Mouse (Mus musculus): ENCODE measurements around the gene Vil1. TPM values are rescaled to one million over a fixed set of nuclear protein-coding genes. Genes with fewer than 3 reads are reported as not detected.

Vil1 gene
- not detected in 2 replicates for total RNA-seq (2015; ENCODE audit: low replicate concordance)
- not detected in 2 replicates for total RNA-seq (2017; ENCODE audit: low replicate concordance)

- no peak for ATAC-seq (replicated peaks; ENCODE audit: low FRiP score, poor library complexity, severe bottlenecking)
These were observed at the start of gene Vil1 for GRCm38 (mm10) chr1:74408589-74409504. TSS of gene Vil1 (plus strand) at chr1:74409376.

GRCm38 (mm10) chr1:74359952-74360517, 49.1 kb upstream of the Vil1 start:
- ATAC-seq (replicated peaks; ENCODE audit: low FRiP score, poor library complexity, severe bottlenecking) = no peak

GRCm38 (mm10) chr1:74361812-74362211, 47.4 kb upstream of the Vil1 start, which contains the start of gene Catip:
TSS of gene Catip (plus strand) at chr1:74362108.
- ATAC-seq (replicated peaks; ENCODE audit: low FRiP score, poor library complexity, severe bottlenecking) = peak; percentile 46; the same call in 1 of the 2 replicates

GRCm38 (mm10) chr1:74362325-74363229, 46.6 kb upstream of the Vil1 start:
- ATAC-seq (replicated peaks; ENCODE audit: low FRiP score, poor library complexity, severe bottlenecking) = no peak

DNA sequence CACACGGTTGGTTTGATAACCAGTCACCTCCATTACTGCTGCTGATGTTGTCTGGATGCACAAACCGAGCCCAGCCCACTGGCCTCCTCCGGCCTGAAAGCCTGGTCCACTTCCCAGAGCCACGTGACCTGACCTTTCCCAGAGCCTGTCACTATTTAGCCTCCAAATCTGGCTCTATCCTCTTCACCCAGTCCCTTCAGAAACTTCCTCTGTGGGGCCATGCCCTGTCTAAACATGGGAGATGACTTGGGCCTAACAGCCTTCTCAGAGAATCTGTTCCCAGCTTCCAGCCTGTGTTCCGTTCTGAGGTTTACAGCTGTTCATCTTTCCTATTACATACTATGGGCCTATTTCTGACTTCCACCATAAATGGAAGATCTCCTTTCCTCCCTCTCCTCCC, 45.7 kb upstream of the Vil1 start:
- ATAC-seq (replicated peaks; ENCODE audit: low FRiP score, poor library complexity, severe bottlenecking) = no peak

DNA sequence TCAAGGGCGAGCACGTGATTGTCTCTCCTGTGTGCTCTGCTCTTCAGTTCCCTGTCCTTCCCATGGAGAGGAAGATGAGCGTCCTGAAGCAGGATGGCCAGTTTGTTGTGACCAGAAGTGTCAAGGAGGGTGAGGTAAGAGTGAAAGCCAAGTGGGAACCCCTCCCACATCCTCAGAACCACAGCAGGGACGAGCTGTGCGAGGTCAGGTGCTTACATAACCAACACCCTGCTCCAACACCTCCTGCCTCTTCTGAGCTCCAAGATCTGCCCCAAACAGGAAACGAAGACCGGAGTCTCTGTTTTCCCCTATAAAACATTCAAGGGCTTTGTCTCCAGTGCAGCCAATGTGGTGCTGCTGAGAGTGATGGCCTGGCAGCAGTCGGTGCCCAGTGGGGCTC, 44.9 kb upstream of the Vil1 start:
- no peak for ATAC-seq (replicated peaks; ENCODE audit: low FRiP score, poor library complexity, severe bottlenecking)

DNA sequence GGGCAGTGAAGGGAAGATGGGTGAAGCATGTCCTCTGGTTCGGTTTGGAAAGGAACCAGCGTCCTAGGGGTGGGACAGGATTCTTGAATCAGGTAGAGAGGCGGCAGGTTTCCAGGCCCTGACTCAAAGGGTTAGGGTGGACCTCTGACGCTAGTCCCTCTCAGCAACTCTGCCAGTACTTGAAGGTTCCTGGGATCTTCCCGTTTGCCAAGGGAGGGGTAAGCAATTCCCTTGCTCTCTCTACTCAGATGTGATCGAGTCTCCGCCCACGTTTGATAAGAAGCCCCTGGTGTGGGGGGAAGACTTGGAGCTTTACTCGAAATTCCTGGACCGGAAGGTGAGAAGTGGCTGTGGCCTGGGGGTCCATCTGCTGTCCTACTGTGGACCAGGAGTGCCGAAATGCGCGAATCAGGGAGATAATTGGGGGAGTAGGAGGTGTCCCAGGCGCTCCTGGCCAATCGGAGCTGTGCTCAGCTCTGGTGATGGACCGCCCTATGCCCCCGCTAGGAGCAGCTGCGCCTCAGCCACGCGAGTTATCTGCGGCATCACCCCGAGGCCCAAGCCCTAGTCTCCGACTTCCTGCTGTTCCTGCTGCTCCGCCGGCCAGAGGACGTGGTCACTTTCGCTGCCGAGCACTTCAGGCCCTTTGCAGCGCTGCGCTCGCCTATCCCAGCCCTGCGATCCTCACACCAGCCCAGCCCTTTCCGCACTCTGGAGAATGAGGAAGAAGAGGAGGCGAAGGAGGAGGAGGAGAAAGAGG, 41.1 kb upstream of the Vil1 start:
- peak; percentile 43; the same call in 1 of the 2 replicates for ATAC-seq (replicated peaks; ENCODE audit: low FRiP score, poor library complexity, severe bottlenecking)

DNA sequence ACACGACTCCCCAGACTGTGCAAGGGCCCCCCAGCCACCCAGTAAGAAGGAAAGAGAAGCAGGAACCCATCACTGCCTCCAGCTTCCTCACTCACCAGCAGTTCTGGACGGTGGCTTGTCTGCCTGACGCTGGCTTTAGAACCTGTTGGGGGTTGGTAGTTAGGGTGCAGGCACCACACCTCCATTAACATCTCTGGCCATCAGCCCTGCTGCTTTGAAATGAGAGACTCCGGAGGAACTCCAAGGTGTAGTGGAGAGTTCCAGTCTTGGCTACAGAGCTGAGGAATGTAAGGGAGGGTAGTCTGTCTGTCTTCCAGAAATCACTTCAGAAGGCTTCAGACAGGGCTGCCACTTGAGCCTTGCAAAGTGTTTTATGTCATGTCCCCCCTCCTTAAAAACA, 39.1 kb upstream of the Vil1 start:
- no peak for ATAC-seq (replicated peaks; ENCODE audit: low FRiP score, poor library complexity, severe bottlenecking)

DNA sequence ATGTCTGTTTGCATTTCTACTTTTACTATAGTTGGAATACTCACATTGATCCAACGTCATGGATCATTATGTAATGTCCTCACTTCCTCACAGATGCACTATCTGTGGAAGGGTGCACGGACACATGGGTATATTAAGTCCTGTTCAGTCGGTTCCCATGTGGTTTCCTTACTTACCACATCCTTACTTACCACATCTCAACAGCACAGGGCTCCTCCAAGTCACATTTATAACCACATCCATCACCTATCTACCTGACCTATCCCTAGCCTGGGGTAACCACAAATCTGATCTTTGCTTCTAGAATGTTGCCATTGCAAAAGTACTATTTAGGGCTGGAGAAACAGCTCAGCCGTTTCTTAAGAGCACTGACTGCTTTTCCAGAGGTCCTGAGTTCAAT, 35.8 kb upstream of the Vil1 start:
- ATAC-seq (replicated peaks; ENCODE audit: low FRiP score, poor library complexity, severe bottlenecking) = no peak

DNA sequence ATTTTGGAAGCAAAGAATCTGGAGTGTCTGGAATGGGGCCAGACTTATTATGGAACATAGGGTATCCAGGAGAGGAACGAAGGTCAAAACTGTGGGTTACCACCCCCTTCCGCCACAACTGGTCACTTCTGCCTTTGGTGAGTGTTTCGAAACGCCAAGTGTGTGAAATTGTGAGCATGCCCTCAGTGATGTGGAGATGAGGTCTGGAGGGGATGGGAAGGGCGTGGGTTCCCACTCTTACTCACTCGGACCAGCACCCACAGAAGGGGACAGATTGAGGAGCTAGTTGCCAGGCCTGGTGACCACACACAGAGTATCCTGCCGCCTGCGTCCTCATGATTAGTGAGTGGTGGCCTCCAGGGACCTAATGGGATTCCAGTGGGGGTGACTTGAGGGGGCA, 34.2 kb upstream of the Vil1 start, which contains the start of gene Slc11a1:
Slc11a1 (plus strand) TSS at position 216 of the 400 bp plus-strand sequence.
- ATAC-seq (replicated peaks; ENCODE audit: low FRiP score, poor library complexity, severe bottlenecking) = no peak

DNA sequence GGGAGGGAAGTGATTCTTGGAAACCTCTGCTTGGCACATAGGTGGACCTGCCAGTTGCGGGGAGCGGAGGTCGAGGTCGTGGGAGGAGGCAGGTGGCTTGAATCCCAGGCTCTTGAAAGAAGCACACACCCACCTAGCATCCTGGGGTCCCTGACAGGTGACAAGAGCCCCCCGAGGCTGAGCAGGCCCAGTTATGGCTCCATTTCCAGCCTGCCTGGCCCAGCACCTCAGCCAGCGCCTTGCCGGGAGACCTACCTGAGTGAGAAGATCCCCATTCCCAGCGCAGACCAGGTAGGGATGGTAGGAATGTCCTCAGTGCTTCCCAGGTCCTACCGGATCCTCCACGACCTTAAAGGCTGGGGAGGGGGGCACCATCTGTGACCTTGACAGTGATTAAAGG, 33.6 kb upstream of the Vil1 start:
- ATAC-seq (replicated peaks; ENCODE audit: low FRiP score, poor library complexity, severe bottlenecking) = no peak

- no peak for ATAC-seq (replicated peaks; ENCODE audit: low FRiP score, poor library complexity, severe bottlenecking)
These were observed 32.8 kb upstream of the Vil1 start for GRCm38 (mm10) chr1:74376396-74376795.

GRCm38 (mm10) chr1:74379058-74379504, 30.1 kb upstream of the Vil1 start:
- ATAC-seq (replicated peaks; ENCODE audit: low FRiP score, poor library complexity, severe bottlenecking) = no peak

DNA sequence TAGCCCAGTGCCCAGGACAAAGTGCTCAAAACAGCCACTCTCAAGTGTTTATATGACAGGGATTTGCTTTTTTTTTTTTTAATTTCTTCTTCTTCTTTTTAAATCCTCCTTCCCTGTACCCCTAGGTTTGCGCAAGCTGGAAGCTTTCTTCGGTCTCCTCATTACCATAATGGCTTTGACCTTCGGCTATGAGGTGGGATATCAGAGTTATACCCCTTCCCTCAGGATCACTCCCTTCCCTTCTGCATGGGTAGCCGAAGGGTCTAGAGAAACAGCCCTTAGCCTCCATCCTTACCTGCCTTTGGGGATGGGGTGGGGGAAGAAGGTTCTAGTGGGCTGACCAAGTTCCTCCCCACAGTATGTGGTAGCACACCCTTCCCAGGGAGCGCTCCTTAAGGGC, 28.7 kb upstream of the Vil1 start:
- ATAC-seq (replicated peaks; ENCODE audit: low FRiP score, poor library complexity, severe bottlenecking) = no peak

DNA sequence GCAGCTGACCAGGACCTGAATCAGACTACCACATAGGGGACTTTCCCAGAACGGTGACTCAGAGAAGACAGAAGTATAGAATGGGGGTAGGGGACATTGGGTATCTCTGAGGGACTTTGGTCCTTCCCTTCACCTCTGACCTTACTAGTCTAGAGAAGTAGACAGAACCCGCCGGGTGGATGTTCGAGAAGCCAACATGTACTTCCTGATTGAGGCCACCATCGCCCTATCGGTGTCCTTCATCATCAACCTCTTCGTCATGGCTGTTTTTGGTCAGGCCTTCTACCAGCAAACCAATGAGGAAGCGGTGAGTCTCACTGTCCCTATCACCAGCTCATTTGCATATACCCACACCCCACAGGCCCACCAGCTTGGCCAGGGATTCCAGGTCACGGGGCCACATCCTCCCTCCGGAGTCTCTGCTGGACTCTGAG, 27.6 kb upstream of the Vil1 start:
- ATAC-seq (replicated peaks; ENCODE audit: low FRiP score, poor library complexity, severe bottlenecking) = no peak

GRCm38 (mm10) chr1:74383385-74383784, 25.8 kb upstream of the Vil1 start:
- no peak for ATAC-seq (replicated peaks; ENCODE audit: low FRiP score, poor library complexity, severe bottlenecking)

DNA sequence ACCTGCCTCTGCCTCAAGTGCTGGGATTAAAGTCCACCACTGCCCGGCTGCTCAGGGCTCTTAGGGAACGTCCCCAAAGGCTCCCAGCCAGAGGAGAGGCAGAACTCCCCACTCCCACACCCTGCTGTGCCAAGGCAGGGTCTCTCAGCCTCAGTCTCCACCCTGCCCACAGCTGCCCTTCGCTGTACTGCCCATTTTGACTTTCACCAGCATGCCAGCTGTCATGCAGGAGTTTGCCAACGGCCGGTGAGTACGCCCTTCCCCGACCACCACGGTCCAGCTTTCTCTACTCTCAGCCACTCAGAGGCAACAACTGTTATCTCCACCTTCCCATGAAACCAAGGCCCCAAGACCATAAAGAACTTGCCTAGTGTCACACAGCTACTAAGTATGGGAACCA, 24.7 kb upstream of the Vil1 start:
- ATAC-seq (replicated peaks; ENCODE audit: low FRiP score, poor library complexity, severe bottlenecking) = no peak

- no peak for ATAC-seq (replicated peaks; ENCODE audit: low FRiP score, poor library complexity, severe bottlenecking)
These were observed 24.1 kb upstream of the Vil1 start for GRCm38 (mm10) chr1:74385064-74385463.

DNA sequence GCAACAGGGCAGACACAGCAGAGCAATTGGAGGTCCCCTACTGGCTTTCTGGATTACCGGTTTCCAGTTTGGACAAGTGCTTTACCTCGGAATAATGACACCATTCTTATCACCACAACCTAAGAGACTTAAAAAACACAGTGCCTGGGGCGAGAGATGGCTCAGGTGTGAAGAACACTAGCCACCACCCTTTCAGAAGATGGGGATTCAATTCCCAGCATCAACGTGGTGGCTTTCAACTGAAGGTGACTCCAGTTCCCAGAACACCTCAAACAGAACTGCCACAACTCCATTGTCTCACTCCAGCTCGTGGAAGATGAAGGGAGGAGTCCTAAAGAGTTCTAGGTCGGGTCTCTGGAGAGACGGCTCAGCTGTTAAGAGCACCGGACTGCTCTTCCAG, 23.6 kb upstream of the Vil1 start:
- ATAC-seq (replicated peaks; ENCODE audit: low FRiP score, poor library complexity, severe bottlenecking) = no peak

Measured in erythroblast, adult 5-6 weeks (primary cell).